Mouse (Mus musculus) E14TG2a.4 (cell line): Measurements from ENCODE around the gene Dis3l2.

Experiments used
- H3K27me3 ChIP-seq: 2 replicates; pipeline ENCODE4 v1.6.1; 2014; ENCODE audit warnings: low read length, control low read depth; ENCODE audit not compliant: insufficient read depth
- H3K36me3 ChIP-seq: 2 replicates; pipeline ENCODE4 v1.6.1; 2014; ENCODE audit warnings: low read length, control low read depth; ENCODE audit not compliant: insufficient read depth
- H3K4me1 ChIP-seq: replicated peaks from 2 replicates; pipeline ENCODE4 v1.6.1; 2014; ENCODE audit warnings: low read depth, low read length, control low read depth
- H3K4me3 ChIP-seq: replicated peaks from 2 replicates; pipeline ENCODE4 v1.5.1; 2014; ENCODE audit warnings: mild to moderate bottlenecking, low read length
- H3K9me3 ChIP-seq: 2 replicates; pipeline ENCODE4 v1.6.1; 2014; ENCODE audit warnings: low read length, control low read depth
- CTCF ChIP-seq: conservative IDR thresholded peaks from 2 replicates; pipeline ENCODE4 v1.5.1; 2014; ENCODE audit warnings: low read length
- NANOG ChIP-seq: IDR thresholded peaks from 2 replicates; pipeline ENCODE4 v1.6.1; 2014; ENCODE audit warnings: borderline replicate concordance, low read length, mixed read lengths
- POU5F1 ChIP-seq: IDR thresholded peaks from 2 replicates; pipeline ENCODE4 v1.6.1; 2014; ENCODE audit warnings: low read length, borderline replicate concordance

Gene Dis3l2

GRCm38 (mm10) chr1:87038477-87039070 lies 335.0 kb downstream of the Dis3l2 start:
- no peak overlapping the region for H3K4me3 ChIP-seq
- H3K27me3 ChIP-seq = no peaks in the 10 kb centered on the region
- no peaks in the 10 kb centered on the region for H3K9me3 ChIP-seq
- TF ChIP-seq POU5F1 (no peak), NANOG (no peak), CTCF (no peak)
- peaks cover 32% of the 10 kb centered on the region for H3K4me1 ChIP-seq
- H3K36me3 ChIP-seq = no peaks in the 10 kb centered on the region

- H3K36me3 ChIP-seq = 0 out of 2 replicates have a peak, but pooled peaks cover 9% of the 10 kb centered on the region
- H3K4me1 ChIP-seq = peaks cover 12% of the 10 kb centered on the region
- H3K27me3 ChIP-seq = no peaks in the 10 kb centered on the region
- no peaks in the 10 kb centered on the region for H3K9me3 ChIP-seq
- TF ChIP-seq POU5F1 = no peak
- TF ChIP-seq CTCF = peak; percentile 74
- no peak overlapping the region for H3K4me3 ChIP-seq
Observed at GRCm38 (mm10) chr1:87041119-87041518, 337.5 kb downstream of the Dis3l2 start.

GRCm38 (mm10) chr1:87041814-87042438 lies 338.3 kb downstream of the Dis3l2 start:
- Histone ChIP-seq H3K9me3 (no peaks in the 10 kb centered on the region), H3K27me3 (no peaks in the 10 kb centered on the region), H3K36me3 (0 out of 2 replicates have a peak, but pooled peaks cover 9% of the 10 kb centered on the region), H3K4me3 (no peak overlapping the region), H3K4me1 (peaks cover 4% of the 10 kb centered on the region)
- no peak for TF ChIP-seq NANOG
- TF ChIP-seq POU5F1 = no peak
- TF ChIP-seq CTCF = peak; percentile 88

GRCm38 (mm10) chr1:87050072-87050471 lies 346.5 kb downstream of the Dis3l2 start:
- no peak overlapping the region for H3K4me3 ChIP-seq
- H3K9me3 ChIP-seq = no peaks in the 10 kb centered on the region
- peaks cover 18% of the 10 kb centered on the region for H3K36me3 ChIP-seq
- TF ChIP-seq POU5F1 (no peak), CTCF (no peak), NANOG (no peak)
- peaks cover 5% of the 10 kb centered on the region; the same call in 1 of the 2 replicates for H3K4me1 ChIP-seq
- no peaks in the 10 kb centered on the region for H3K27me3 ChIP-seq

GRCm38 (mm10) chr1:87050700-87051099 lies 347.1 kb downstream of the Dis3l2 start:
- Histone ChIP-seq H3K4me1 (peaks cover 5% of the 10 kb centered on the region; the same call in 1 of the 2 replicates), H3K9me3 (no peaks in the 10 kb centered on the region), H3K27me3 (no peaks in the 10 kb centered on the region), H3K4me3 (no peak overlapping the region), H3K36me3 (peaks cover 13% of the 10 kb centered on the region)
- no peak for TF ChIP-seq CTCF
- TF ChIP-seq NANOG = no peak
- no peak for TF ChIP-seq POU5F1

GRCm38 (mm10) chr1:87051369-87051768 lies 347.8 kb downstream of the Dis3l2 start:
- TF ChIP-seq CTCF = no peak
- Histone ChIP-seq H3K9me3 (no peaks in the 10 kb centered on the region), H3K36me3 (peaks cover 13% of the 10 kb centered on the region), H3K27me3 (no peaks in the 10 kb centered on the region), H3K4me3 (no peak overlapping the region), H3K4me1 (peaks cover 5% of the 10 kb centered on the region; the same call in 1 of the 2 replicates)

GRCm38 (mm10) chr1:87057075-87057474 lies 353.5 kb downstream of the Dis3l2 start:
- TF ChIP-seq CTCF (no peak), POU5F1 (no peak), NANOG (no peak)
- Histone ChIP-seq H3K36me3 (no peaks in the 10 kb centered on the region), H3K9me3 (no peaks in the 10 kb centered on the region), H3K27me3 (no peaks in the 10 kb centered on the region), H3K4me3 (no peak overlapping the region), H3K4me1 (peaks cover 10% of the 10 kb centered on the region; the same call in 1 of the 2 replicates)

- no peak for TF ChIP-seq POU5F1
- no peak overlapping the region for H3K4me3 ChIP-seq
- peaks cover 10% of the 10 kb centered on the region; the same call in 1 of the 2 replicates for H3K4me1 ChIP-seq
- H3K9me3 ChIP-seq = no peaks in the 10 kb centered on the region
- no peaks in the 10 kb centered on the region for H3K27me3 ChIP-seq
- H3K36me3 ChIP-seq = no peaks in the 10 kb centered on the region
Observed at GRCm38 (mm10) chr1:87059042-87059665, 355.5 kb downstream of the Dis3l2 start.
